Mouse (Mus musculus) stomach, embryonic 15.5 days (tissue): ENCODE results near the gene Lrrc15. TPM values are rescaled to one million over a fixed set of nuclear protein-coding genes. Genes with fewer than 3 reads are reported as not detected.
A peak's percentile ranks its signal among the peaks of the same experiment; 100 is the strongest.

Experiments used
- ATAC-seq: fragments of 200-750 bp; cut with Nextera tagmentation; 2 replicates; pipeline ENCODE4 v1.8.0; 2017; ENCODE audit warnings: low read depth, moderate number of reproducible peaks, moderate TSS enrichment; ENCODE audit not compliant: insufficient read depth, low FRiP score
- H3K27ac ChIP-seq: fragments of 300-500 bp; sonication (generic); 2 replicates; pipeline ENCODE4 v1.5.1; 2015; ENCODE audit warnings: mild to moderate bottlenecking, inconsistent platforms
- H3K27me3 ChIP-seq: fragments of 300-500 bp; sonication (generic); replicated peaks from 2 replicates; pipeline ENCODE4 v1.6.1; 2015; ENCODE audit warnings: inconsistent platforms
- H3K36me3 ChIP-seq: fragments of 300-500 bp; sonication (generic); 2 replicates; pipeline ENCODE4 v1.6.1; 2015; ENCODE audit warnings: inconsistent platforms
- H3K4me1 ChIP-seq: fragments of 300-500 bp; sonication (generic); 2 replicates; pipeline ENCODE4 v1.6.1; 2015; ENCODE audit warnings: inconsistent platforms
- H3K4me2 ChIP-seq: fragments of 300-500 bp; sonication (generic); 2 replicates; pipeline ENCODE4 v1.6.1; 2015; ENCODE audit warnings: mild to moderate bottlenecking, inconsistent platforms
- H3K4me3 ChIP-seq: fragments of 300-500 bp; sonication (generic); replicated peaks from 2 replicates; pipeline ENCODE4 v1.5.1; 2015; ENCODE audit warnings: inconsistent platforms
- H3K9ac ChIP-seq: fragments of 300-500 bp; sonication (generic); 2 replicates; pipeline ENCODE4 v1.6.1; 2015; ENCODE audit warnings: inconsistent platforms
- H3K9me3 ChIP-seq: fragments of 300-500 bp; sonication (generic); 2 replicates; pipeline ENCODE4 v1.6.1; 2016; ENCODE audit warnings: inconsistent platforms
- WGBS: fragments of 180-500 bp; shearing (Covaris S2); methylation state at CpG from one replicate; pipeline ENCODE4 v1.1.7; 2015; 5-methylcytosine and 5-hydroxymethylcytosine counted together
- polyA plus RNA-seq: library from polyadenylated mRNA; unstranded; fragments of >200 nt; fragmentation: Nextera tagmentation; extraction: Ambion mirVana; gene quantifications from 2 replicates; pipeline ENCODE4 v1.2.1, GENCODE M21; 2015

The Lrrc15 gene
- 0.39 and 0.49 TPM in 2 replicates for polyA plus RNA-seq

DNA sequence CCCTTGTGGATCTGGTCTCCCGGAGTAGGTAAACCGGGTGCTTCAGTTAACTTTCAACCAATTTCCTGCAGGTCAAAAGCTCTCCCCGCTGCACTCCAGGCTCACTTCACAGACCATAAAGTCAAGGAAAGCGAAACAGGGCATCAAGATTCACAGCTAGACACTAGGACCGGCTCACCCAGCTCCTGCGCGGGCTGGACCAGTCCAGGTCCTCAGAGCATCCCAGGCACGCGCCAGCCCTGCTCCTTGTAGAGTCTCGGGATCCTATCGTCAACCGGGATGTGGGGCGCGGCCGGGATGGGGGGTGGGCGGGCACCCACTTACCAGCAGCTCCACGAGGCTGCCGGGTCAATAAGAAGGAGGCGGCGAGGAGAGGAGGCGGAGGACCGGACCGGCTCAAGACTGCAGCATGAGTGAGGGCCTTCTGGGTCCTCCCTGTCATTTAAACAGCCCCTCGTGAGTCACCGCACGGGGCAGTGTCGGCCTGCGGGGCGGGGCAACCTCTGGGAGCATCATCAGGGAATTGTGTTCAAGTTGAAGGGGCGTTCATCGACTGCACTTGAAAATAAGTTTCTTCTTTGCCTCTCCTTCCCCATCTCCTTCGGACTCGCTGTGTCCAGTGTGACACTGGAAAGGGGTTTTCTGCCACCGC lies at the start of gene Lrrc15:
Gene Lrrc15, minus strand, starts transcription at position 413 of the 652 bp plus-strand sequence.
- H3K36me3 ChIP-seq, result no peaks in the 10 kb centered on the region
- 9% methylated on average over 34 of the region's 34 CpGs for WGBS
- no peak within 1 kb of the TSS for H3K27ac ChIP-seq
- no peaks in the 10 kb centered on the region for H3K9me3 ChIP-seq
- H3K27me3 ChIP-seq, result peaks cover 14% of the 10 kb centered on the region
- no peak within 1 kb of the TSS for H3K9ac ChIP-seq
- H3K4me2 ChIP-seq, result peak within 1 kb of the TSS; percentile 58
- peaks cover 25% of the 10 kb centered on the region for H3K4me1 ChIP-seq
- H3K4me3 ChIP-seq, result peak within 1 kb of the TSS; percentile 28
- ATAC-seq, result no peak

DNA sequence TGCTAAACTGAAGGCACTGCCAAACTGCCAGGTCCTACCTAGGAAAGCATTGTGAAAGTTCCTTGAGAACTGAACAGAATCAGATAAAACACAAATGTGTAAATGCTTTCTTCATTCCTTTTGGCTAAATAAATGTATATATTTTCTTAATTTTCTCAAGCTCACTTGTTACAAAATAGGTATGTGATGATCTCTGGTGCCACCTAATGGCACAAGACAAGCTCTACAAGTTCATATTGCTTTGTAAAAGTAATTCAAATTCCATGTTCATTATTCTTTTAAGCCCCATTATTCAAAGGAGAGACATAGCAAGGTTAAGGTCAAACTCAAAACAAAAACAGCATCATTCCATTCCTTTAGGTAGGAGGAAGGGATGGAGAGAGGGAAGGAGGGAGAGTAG lies 31.2 kb upstream of the Lrrc15 start:
- Histone ChIP-seq H3K27me3 (peaks cover 6% of the 10 kb centered on the region; the same call in 1 of the 2 replicates), H3K27ac (no peak overlapping the region), H3K9ac (no peak overlapping the region), H3K9me3 (no peaks in the 10 kb centered on the region), H3K4me3 (no peak overlapping the region), H3K4me1 (0 out of 2 replicates have a peak, but pooled peaks cover 8% of the 10 kb centered on the region), H3K4me2 (no peak overlapping the region), H3K36me3 (no peaks in the 10 kb centered on the region; the same call in 1 of the 2 replicates)
- ATAC-seq, result no peak

DNA sequence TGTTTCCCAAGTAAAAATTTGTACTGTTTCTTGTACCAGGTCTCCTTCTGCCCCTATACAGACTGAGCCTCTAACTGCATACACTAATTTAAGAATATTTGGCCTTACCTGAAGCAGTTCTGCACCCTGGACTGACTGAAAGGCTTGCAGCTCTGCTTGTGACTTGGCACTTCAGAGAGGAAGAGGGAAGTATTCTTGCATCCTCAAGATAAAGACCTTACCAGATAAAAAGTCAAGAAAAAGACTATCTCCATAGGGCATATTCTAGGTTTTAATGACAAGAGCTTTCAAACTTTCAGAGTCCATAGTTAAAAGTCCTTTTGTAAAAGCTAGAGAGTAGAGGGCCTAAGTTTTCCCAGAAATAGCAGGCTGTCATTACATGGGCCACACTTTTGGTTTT lies 27.6 kb upstream of the Lrrc15 start, which contains the start of gene Gp5:
Gene Gp5, minus strand, starts transcription at position 133 of the 400 bp plus-strand sequence.
- H3K27ac ChIP-seq, result no peak within 1 kb of the TSS
- H3K9me3 ChIP-seq, result no peaks in the 10 kb centered on the region
- peak within 1 kb of the TSS; percentile 55 for H3K4me3 ChIP-seq
- H3K36me3 ChIP-seq, result no peaks in the 10 kb centered on the region
- H3K4me1 ChIP-seq, result peaks cover 14% of the 10 kb centered on the region; the same call in 1 of the 2 replicates
- peak within 1 kb of the TSS; percentile 99 for H3K4me2 ChIP-seq
- ATAC-seq, result no peak
- H3K27me3 ChIP-seq, result peaks cover 25% of the 10 kb centered on the region
- no peak within 1 kb of the TSS for H3K9ac ChIP-seq

DNA sequence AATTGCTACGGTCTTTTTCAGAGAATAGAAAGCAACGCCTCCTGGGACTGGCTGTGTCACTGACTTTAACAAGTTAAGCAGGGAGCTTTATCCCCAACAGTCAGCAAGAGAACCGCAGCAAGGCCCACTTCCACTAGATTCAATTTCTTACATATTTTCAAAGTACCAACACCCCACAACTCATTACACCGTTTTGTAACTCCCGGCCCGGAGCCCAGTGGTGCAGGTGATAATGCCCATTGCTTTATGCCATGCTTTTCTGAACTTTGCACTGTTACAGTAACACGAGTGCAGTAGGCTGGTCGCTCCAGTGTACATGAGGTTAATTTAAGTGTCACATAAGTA lies 27.1 kb upstream of the Lrrc15 start:
- no peaks in the 10 kb centered on the region for H3K36me3 ChIP-seq
- no peaks in the 10 kb centered on the region for H3K9me3 ChIP-seq
- peak overlapping the region; percentile 99; the same call in 1 of the 2 replicates for H3K4me2 ChIP-seq
- H3K4me3 ChIP-seq, result no peak overlapping the region
- no peak for ATAC-seq
- H3K4me1 ChIP-seq, result peaks cover 14% of the 10 kb centered on the region; the same call in 1 of the 2 replicates
- peaks cover 25% of the 10 kb centered on the region for H3K27me3 ChIP-seq
- no peak overlapping the region for H3K9ac ChIP-seq
- H3K27ac ChIP-seq, result no peak overlapping the region
- WGBS, result 69% methylated on average over 8 of the region's 8 CpGs

DNA sequence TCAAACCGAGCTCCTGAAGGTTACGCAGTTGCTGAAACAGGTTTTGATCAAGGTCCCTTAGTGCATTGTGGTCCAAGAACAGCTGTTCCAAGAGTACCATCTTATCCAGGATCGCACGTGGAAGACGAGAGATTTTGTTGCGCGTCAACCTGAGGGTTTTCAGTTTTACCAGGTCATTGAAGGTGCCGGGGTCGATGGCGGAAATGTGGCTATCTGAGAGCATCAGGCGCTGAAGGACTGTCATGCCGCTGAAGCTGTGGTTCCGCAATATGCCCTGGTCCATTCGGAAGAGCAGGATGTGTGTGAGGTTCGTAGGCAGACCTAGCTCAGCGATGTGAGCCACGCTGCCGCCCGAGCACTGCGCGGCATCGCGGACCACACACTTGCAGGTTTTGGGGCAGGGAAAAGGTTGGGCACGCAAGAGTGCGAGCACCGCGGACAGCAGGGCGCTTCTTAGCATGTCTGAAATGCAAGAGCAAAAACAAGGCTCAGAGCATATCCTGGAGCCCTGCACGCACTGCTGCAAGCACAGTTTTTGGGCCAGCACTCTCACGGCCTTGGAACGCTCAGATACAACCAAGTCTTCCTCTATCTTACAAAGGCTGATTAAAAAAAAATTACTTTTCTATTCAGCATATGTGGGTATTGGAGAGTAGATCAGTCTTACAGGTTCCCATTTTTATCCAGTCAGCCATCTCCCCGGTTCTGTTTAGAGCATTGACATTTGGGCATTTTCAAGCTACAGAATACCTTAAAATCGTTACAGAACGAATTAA lies 26.5 kb upstream of the Lrrc15 start:
- no peak overlapping the region for H3K27ac ChIP-seq
- ATAC-seq, result no peak
- peaks cover 14% of the 10 kb centered on the region; the same call in 1 of the 2 replicates for H3K4me1 ChIP-seq
- peak overlapping the region; percentile 55 for H3K4me3 ChIP-seq
- H3K36me3 ChIP-seq, result no peaks in the 10 kb centered on the region
- H3K9me3 ChIP-seq, result no peaks in the 10 kb centered on the region
- H3K27me3 ChIP-seq, result peaks cover 25% of the 10 kb centered on the region
- no peak overlapping the region for H3K9ac ChIP-seq
- H3K4me2 ChIP-seq, result peak overlapping the region; percentile 99
- 6% methylated on average over 34 of the region's 34 CpGs for WGBS

DNA sequence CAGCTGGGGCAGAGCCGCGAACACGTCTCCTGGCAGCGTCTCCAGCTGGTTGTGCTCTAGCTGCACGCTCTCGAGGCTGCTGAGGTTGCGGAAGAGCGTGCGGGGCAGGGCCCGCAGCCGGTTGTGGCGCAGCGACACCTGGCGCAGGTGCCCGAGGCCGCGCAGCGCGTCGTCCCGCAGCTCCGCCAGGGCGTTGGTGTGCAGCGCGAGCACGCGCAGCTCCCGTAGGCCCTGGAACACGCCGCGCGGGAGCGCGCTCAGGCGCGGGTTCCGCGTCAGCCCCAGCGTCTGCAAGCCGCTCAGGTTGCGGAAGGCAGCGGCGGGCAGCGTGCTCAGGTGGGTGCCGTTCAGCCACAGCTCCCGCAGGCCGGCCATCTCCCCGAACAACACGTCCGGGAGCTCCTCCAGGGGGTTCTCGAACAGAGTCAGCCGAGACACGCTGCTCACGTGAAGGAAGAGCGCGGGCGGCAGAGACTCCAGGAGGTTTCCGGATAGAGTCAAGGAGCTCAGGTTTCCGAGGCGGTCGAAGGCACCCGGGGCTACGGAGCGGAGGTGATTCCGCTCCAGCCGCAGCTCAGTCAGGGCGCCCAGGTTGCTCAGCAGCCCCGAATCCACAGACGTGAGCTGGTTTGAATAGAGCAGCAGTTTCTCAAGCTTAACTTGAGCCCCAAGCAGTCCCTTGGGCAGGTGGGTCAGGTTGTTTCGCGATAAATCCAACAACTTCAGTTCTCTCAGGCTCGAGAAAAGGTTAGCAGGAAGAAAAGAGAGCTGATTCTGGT lies 25.7 kb upstream of the Lrrc15 start:
- peak overlapping the region; percentile 55 for H3K4me3 ChIP-seq
- peaks cover 14% of the 10 kb centered on the region; the same call in 1 of the 2 replicates for H3K4me1 ChIP-seq
- no peak overlapping the region for H3K27ac ChIP-seq
- peaks cover 25% of the 10 kb centered on the region for H3K27me3 ChIP-seq
- peak; percentile 71 for ATAC-seq
- no peaks in the 10 kb centered on the region for H3K36me3 ChIP-seq
- no peaks in the 10 kb centered on the region for H3K9me3 ChIP-seq
- peak overlapping the region; percentile 20 for H3K9ac ChIP-seq
- H3K4me2 ChIP-seq, result peak overlapping the region; percentile 99
- under 1% methylated on average over 72 of the region's 72 CpGs for WGBS

DNA sequence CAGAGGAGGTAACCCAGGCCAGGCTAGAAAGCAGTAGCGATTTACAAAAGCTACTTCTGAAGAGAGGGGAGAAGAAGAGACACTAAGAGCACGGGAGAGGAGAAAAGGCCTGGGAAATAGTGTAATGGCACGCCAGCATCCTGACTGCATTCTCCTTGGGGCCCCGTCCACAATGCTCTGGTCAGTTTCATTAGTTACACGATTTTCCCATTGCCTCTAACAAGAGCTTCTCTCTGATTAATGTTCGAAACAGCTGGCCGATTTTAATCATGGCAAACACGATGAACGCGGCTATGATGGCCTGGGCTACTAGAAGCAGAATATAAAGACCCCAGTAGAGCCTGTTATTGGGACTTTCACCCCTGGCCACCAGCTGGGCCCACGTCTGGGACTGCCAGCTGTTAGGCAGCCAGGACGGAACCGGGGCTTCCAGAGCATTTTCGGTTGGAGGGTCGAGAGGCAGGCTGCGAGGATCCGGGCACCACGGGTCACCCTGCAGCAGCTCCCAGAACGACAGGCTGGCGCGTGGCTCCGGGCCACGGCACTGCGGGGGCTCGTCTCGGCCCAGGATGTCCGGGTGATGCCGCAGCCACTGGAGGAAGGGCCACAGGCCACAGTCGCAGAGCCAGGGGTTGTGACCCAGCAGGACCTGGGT lies 25.0 kb upstream of the Lrrc15 start:
- H3K36me3 ChIP-seq, result no peaks in the 10 kb centered on the region
- H3K4me3 ChIP-seq, result peak overlapping the region; percentile 55
- no peaks in the 10 kb centered on the region for H3K9me3 ChIP-seq
- H3K4me2 ChIP-seq, result peak overlapping the region; percentile 99
- WGBS, result 16% methylated on average over 29 of the region's 29 CpGs
- H3K27me3 ChIP-seq, result peaks cover 25% of the 10 kb centered on the region
- H3K4me1 ChIP-seq, result peaks cover 14% of the 10 kb centered on the region; the same call in 1 of the 2 replicates
- no peak overlapping the region for H3K27ac ChIP-seq
- no peak for ATAC-seq
- H3K9ac ChIP-seq, result peak overlapping the region; percentile 20; the same call in 1 of the 2 replicates

DNA sequence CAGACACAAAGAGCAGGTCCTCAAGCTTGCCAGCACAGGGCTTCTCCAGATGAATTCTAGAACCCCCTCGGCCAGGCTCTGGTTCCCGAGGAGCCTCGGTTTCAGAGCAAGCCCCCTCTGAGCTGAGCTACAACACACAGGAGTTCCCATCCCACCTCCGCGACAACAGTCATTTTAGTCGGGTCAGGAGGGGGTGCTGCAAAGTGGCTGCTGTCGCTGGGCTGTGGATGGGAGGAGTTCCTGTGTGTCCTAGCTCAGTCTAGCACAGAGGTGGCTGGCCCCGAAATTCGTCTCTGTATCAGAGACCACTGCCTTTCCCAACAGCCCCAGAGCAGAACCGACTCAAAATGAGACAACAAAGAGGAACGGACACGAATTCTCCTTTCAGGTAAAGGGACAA lies 24.2 kb upstream of the Lrrc15 start:
- Histone ChIP-seq H3K9me3 (no peaks in the 10 kb centered on the region), H3K27ac (no peak overlapping the region), H3K4me2 (no peak overlapping the region), H3K36me3 (no peaks in the 10 kb centered on the region), H3K4me3 (no peak overlapping the region), H3K4me1 (peaks cover 14% of the 10 kb centered on the region; the same call in 1 of the 2 replicates), H3K9ac (no peak overlapping the region), H3K27me3 (peaks cover 25% of the 10 kb centered on the region)
- 58% methylated on average over 12 of the region's 12 CpGs for WGBS
- ATAC-seq, result no peak

DNA sequence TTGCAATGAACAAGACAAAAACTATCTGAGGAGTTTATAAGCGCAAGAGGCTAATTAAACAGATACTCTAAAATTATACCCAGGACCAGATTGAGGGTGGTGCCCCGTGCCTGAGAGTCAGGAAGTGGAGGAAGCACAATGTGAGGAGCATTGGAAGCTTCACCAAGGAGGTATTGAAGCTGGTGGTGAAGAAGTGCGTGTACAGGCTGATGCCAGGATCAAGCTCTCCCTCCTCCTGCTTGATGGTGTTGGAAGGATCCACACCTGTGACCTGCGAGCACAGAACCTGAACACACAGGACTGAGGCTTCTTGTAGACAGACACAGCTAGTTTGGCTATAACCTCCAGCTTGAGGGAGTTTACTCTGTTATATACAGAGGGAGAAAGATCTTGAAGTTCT lies 23.0 kb upstream of the Lrrc15 start:
- H3K4me1 ChIP-seq, result peaks cover 14% of the 10 kb centered on the region; the same call in 1 of the 2 replicates
- WGBS, result 87% methylated on average over 4 of the region's 4 CpGs
- H3K4me2 ChIP-seq, result no peak overlapping the region
- H3K4me3 ChIP-seq, result no peak overlapping the region
- H3K27me3 ChIP-seq, result peaks cover 21% of the 10 kb centered on the region
- no peak overlapping the region for H3K9ac ChIP-seq
- H3K27ac ChIP-seq, result no peak overlapping the region
- no peaks in the 10 kb centered on the region for H3K36me3 ChIP-seq
- no peaks in the 10 kb centered on the region for H3K9me3 ChIP-seq
- no peak for ATAC-seq

DNA sequence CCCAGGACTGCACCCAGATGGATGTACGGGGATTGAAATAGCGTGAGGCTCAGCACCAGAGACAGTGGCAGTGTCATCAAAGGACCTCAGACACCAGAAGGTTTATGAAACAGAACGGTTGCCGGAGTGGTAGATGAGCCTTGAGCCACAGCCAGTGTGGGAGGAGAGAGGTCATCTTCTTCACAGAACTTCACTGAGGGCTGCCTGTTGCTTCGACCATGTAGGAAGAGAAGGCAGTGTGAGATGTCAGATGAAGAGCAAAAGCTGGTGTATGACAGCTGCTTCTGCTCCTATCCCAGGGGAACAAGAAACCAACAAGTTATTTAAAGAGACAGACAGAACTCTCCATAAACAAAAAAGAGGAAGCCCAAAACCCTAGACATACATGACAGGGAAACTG lies 21.2 kb upstream of the Lrrc15 start:
- H3K4me1 ChIP-seq, result peaks cover 6% of the 10 kb centered on the region; the same call in 1 of the 2 replicates
- no peaks in the 10 kb centered on the region for H3K36me3 ChIP-seq
- 55% methylated on average over 5 of the region's 5 CpGs for WGBS
- no peak for ATAC-seq
- no peak overlapping the region for H3K9ac ChIP-seq
- no peak overlapping the region for H3K4me3 ChIP-seq
- H3K9me3 ChIP-seq, result no peaks in the 10 kb centered on the region
- peaks cover 20% of the 10 kb centered on the region for H3K27me3 ChIP-seq
- no peak overlapping the region for H3K4me2 ChIP-seq
- no peak overlapping the region for H3K27ac ChIP-seq

DNA sequence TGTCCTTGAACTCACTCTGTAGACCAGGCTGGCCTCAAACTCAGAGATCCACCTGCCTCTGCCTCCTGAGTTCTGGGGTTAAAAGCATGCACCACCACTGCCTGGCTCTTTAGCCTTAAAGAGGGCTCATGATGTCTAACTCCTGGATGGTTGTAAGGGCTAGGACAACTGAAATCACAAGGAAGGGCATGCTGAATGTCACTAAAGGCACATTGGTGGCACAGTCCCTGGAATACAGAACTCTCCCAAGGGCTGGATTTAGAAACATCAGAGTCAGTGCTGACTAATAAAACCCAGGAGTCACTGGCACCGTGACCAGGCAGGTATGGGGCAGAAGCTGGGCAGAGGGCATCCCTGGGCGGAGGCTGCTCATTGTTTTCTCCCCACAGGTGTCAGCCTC lies 20.4 kb upstream of the Lrrc15 start:
- Histone ChIP-seq H3K4me3 (no peak overlapping the region), H3K9me3 (no peaks in the 10 kb centered on the region), H3K27me3 (peaks cover 14% of the 10 kb centered on the region), H3K27ac (no peak overlapping the region), H3K36me3 (no peaks in the 10 kb centered on the region), H3K4me1 (peaks cover 3% of the 10 kb centered on the region; the same call in 1 of the 2 replicates), H3K4me2 (no peak overlapping the region), H3K9ac (no peak overlapping the region)
- ATAC-seq, result no peak
- WGBS, result 74% methylated on average over 2 of the region's 2 CpGs
